Mouse (Mus musculus) stomach, embryonic 15.5 days (tissue): ENCODE data around the gene Tmtc2. TPM values are rescaled to one million over a fixed set of nuclear protein-coding genes. Genes with fewer than 3 reads are reported as not detected.

Experiments used
- ATAC-seq: fragments of 200-750 bp; cut with Nextera tagmentation; 2 replicates; pipeline ENCODE4 v1.8.0; 2017; ENCODE audit warnings: low read depth, moderate number of reproducible peaks, moderate TSS enrichment; ENCODE audit not compliant: insufficient read depth, low FRiP score
- H3K27ac ChIP-seq: fragments of 300-500 bp; sonication (generic); 2 replicates; pipeline ENCODE4 v1.5.1; 2015; ENCODE audit warnings: mild to moderate bottlenecking, inconsistent platforms
- H3K27me3 ChIP-seq: fragments of 300-500 bp; sonication (generic); replicated peaks from 2 replicates; pipeline ENCODE4 v1.6.1; 2015; ENCODE audit warnings: inconsistent platforms
- H3K36me3 ChIP-seq: fragments of 300-500 bp; sonication (generic); 2 replicates; pipeline ENCODE4 v1.6.1; 2015; ENCODE audit warnings: inconsistent platforms
- H3K4me1 ChIP-seq: fragments of 300-500 bp; sonication (generic); 2 replicates; pipeline ENCODE4 v1.6.1; 2015; ENCODE audit warnings: inconsistent platforms
- H3K4me2 ChIP-seq: fragments of 300-500 bp; sonication (generic); 2 replicates; pipeline ENCODE4 v1.6.1; 2015; ENCODE audit warnings: mild to moderate bottlenecking, inconsistent platforms
- H3K4me3 ChIP-seq: fragments of 300-500 bp; sonication (generic); replicated peaks from 2 replicates; pipeline ENCODE4 v1.5.1; 2015; ENCODE audit warnings: inconsistent platforms
- H3K9ac ChIP-seq: fragments of 300-500 bp; sonication (generic); 2 replicates; pipeline ENCODE4 v1.6.1; 2015; ENCODE audit warnings: inconsistent platforms
- H3K9me3 ChIP-seq: fragments of 300-500 bp; sonication (generic); 2 replicates; pipeline ENCODE4 v1.6.1; 2016; ENCODE audit warnings: inconsistent platforms
- WGBS: fragments of 180-500 bp; shearing (Covaris S2); methylation state at CpG from one replicate; pipeline ENCODE4 v1.1.7; 2015; 5-methylcytosine and 5-hydroxymethylcytosine counted together
- polyA plus RNA-seq: library from polyadenylated mRNA; unstranded; fragments of >200 nt; fragmentation: Nextera tagmentation; extraction: Ambion mirVana; gene quantifications from 2 replicates; pipeline ENCODE4 v1.2.1, GENCODE M21; 2015

Tmtc2 gene
- polyA plus RNA-seq, 1 experiment from 2014 or later, result 12.2 TPM

DNA sequence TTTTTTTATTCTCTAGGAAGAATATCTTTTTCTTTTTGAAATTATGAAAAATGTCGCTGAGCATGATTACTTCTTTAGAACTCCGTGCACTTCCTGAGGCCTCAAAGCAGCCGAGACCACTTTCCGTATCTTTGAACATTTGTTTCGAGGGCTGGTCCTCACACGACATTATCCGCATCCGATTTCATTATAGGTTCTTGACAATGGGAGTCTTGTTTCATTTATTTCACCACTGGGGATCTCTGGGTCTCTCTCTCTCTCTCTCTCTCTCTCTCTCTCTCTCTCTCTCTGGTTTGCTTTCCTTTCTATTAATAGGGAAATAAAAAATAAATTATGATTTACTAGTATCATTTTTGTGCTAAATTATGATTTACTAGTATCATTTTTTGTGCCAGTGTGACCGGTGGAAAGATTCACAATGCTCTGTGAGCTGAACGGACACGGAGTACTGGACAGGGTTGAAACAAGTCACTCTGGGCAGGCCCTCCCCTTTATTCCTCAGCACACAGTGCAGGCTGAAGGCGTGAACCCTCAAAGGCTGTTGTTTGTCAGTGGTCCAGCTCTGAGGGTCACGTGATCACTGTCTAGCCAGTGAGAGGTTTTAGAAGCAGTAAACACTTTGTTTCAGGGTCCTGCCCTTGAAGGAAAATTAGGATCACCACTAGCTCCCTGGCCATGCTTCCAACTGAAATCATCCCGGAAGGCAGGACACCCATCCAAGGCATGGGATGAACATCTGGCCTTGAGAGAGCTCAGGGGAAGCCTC, 84.1 kb downstream of the Tmtc2 start:
- H3K9me3 ChIP-seq, result no peaks in the 10 kb centered on the region
- H3K27ac ChIP-seq, result no peak overlapping the region
- no peaks in the 10 kb centered on the region for H3K27me3 ChIP-seq
- no peak overlapping the region for H3K4me2 ChIP-seq
- ATAC-seq, result no peak
- H3K36me3 ChIP-seq, result 0 out of 2 replicates have a peak, but pooled peaks cover 3% of the 10 kb centered on the region
- no peaks in the 10 kb centered on the region for H3K4me1 ChIP-seq
- H3K4me3 ChIP-seq, result no peak overlapping the region
- H3K9ac ChIP-seq, result no peak overlapping the region
- 79% methylated on average over 14 of the region's 14 CpGs for WGBS

DNA sequence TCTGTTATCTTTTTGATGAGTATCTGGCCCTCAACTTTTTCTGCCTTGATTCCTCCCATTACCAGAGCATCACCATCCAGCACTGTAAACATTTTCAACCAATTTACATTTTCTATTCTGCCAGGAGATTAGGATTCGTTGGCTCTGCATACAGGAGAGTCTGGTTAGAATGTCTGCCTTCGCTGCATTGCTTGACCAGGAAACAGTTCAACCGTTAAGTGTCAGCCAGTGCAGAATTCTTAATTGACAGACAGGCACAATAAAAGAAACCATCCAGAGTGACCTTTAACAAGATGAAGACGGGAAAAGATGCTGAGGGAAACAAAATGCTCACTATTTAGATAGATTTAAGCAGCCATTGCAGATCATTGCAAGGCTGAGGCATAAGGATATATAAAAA, 87.3 kb downstream of the Tmtc2 start:
- no peak for ATAC-seq
- H3K27ac ChIP-seq, result no peak overlapping the region
- H3K4me1 ChIP-seq, result no peaks in the 10 kb centered on the region
- H3K36me3 ChIP-seq, result 0 out of 2 replicates have a peak, but pooled peaks cover 3% of the 10 kb centered on the region
- WGBS, result 48% methylated on average over 4 of the region's 4 CpGs
- no peaks in the 10 kb centered on the region for H3K27me3 ChIP-seq
- no peak overlapping the region for H3K4me2 ChIP-seq
- no peak overlapping the region for H3K9ac ChIP-seq
- no peaks in the 10 kb centered on the region for H3K9me3 ChIP-seq
- H3K4me3 ChIP-seq, result no peak overlapping the region

GRCm38 (mm10) chr10:105484355-105485094, 89.7 kb downstream of the Tmtc2 start:
- Histone ChIP-seq H3K9me3 (no peaks in the 10 kb centered on the region), H3K27me3 (no peaks in the 10 kb centered on the region), H3K4me3 (no peak overlapping the region), H3K4me1 (no peaks in the 10 kb centered on the region), H3K9ac (no peak overlapping the region), H3K36me3 (no peaks in the 10 kb centered on the region), H3K27ac (no peak overlapping the region), H3K4me2 (no peak overlapping the region)
- ATAC-seq, result no peak
- WGBS, result 73% methylated on average over 2 of the region's 2 CpGs

GRCm38 (mm10) chr10:105479771-105480170, 94.5 kb downstream of the Tmtc2 start:
- no peaks in the 10 kb centered on the region for H3K4me1 ChIP-seq
- H3K4me2 ChIP-seq, result no peak overlapping the region
- WGBS, result 66% methylated on average over 11 of the region's 11 CpGs
- no peak for ATAC-seq
- no peak overlapping the region for H3K27ac ChIP-seq
- no peaks in the 10 kb centered on the region for H3K36me3 ChIP-seq
- H3K9me3 ChIP-seq, result no peaks in the 10 kb centered on the region
- H3K9ac ChIP-seq, result no peak overlapping the region
- H3K4me3 ChIP-seq, result no peak overlapping the region
- no peaks in the 10 kb centered on the region for H3K27me3 ChIP-seq

- no peak overlapping the region for H3K9ac ChIP-seq
- H3K4me3 ChIP-seq, result no peak overlapping the region
- H3K27me3 ChIP-seq, result no peaks in the 10 kb centered on the region
- WGBS, result 85% methylated on average over 18 of the region's 18 CpGs
- no peak for ATAC-seq
- H3K4me1 ChIP-seq, result no peaks in the 10 kb centered on the region
- H3K4me2 ChIP-seq, result no peak overlapping the region
- H3K36me3 ChIP-seq, result no peaks in the 10 kb centered on the region
- no peaks in the 10 kb centered on the region for H3K9me3 ChIP-seq
- no peak overlapping the region for H3K27ac ChIP-seq
Observed at GRCm38 (mm10) chr10:105477623-105478238, 96.5 kb downstream of the Tmtc2 start.

DNA sequence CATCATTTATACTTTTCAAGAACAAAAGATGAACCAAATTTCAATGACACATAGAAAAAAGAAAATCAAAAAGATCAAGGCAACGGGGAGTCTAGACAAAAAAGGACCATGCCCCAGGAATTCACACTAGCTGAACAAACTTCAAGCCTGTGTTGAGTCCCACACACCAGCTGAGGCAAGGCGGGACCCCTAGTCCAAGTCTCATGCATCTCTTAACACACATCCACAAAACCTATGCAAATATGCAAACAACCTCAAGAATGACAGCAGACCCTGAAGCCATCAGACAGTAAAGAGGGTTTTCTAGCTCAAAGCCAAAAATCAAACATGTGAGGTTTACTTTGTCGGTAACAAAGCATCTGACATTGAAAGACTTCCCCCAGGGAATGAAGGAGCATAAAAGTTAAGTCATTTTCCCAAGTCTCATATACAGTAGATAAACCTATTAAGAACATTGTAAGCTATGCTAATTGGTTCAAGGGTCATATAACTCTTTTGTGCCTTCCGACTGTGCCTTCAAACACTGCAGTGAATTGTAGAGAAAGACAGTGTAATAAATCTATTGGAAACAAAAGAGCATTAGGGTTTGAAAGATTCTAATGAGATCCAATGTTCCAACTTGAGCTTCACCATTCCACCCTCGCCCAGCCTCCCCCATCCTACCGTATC, 100.0 kb downstream of the Tmtc2 start:
- no peaks in the 10 kb centered on the region for H3K27me3 ChIP-seq
- no peak overlapping the region for H3K4me2 ChIP-seq
- no peak overlapping the region for H3K4me3 ChIP-seq
- WGBS, result 76% methylated on average over 6 of the region's 6 CpGs
- no peaks in the 10 kb centered on the region for H3K9me3 ChIP-seq
- no peak overlapping the region for H3K27ac ChIP-seq
- H3K36me3 ChIP-seq, result no peaks in the 10 kb centered on the region
- no peak for ATAC-seq
- no peak overlapping the region for H3K9ac ChIP-seq
- H3K4me1 ChIP-seq, result no peaks in the 10 kb centered on the region

- no peak overlapping the region for H3K4me3 ChIP-seq
- no peaks in the 10 kb centered on the region for H3K4me1 ChIP-seq
- H3K9ac ChIP-seq, result no peak overlapping the region
- H3K4me2 ChIP-seq, result no peak overlapping the region
- ATAC-seq, result no peak
- H3K9me3 ChIP-seq, result no peaks in the 10 kb centered on the region
- 92% methylated on average over 4 of the region's 4 CpGs for WGBS
- no peaks in the 10 kb centered on the region for H3K36me3 ChIP-seq
- no peak overlapping the region for H3K27ac ChIP-seq
- H3K27me3 ChIP-seq, result no peaks in the 10 kb centered on the region
Observed at GRCm38 (mm10) chr10:105464378-105464777, 109.9 kb downstream of the Tmtc2 start.

DNA sequence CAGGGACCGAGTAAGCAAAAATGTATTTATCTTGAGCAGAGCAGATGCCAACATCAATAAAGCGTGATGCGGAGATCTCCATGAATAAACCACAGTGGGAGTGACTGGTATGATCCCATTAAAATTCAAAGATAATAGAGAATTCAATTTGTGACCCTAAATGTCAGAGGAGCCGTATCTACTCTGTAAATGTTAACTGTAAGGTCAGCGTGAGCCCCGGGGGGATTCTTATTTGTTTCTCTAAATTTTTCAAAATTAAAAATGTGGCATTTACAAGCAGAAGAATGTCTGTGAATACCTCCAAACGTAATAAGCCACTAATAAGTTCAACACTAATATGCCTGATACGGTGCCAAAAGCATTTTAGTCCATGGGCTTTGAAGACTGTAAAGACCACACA, 120.8 kb downstream of the Tmtc2 start:
- H3K4me3 ChIP-seq, result no peak overlapping the region
- no peak for ATAC-seq
- no peaks in the 10 kb centered on the region for H3K27me3 ChIP-seq
- H3K27ac ChIP-seq, result no peak overlapping the region
- no peak overlapping the region for H3K4me2 ChIP-seq
- H3K9me3 ChIP-seq, result no peaks in the 10 kb centered on the region
- H3K9ac ChIP-seq, result no peak overlapping the region
- no peaks in the 10 kb centered on the region for H3K36me3 ChIP-seq
- WGBS, result 80% methylated on average over 8 of the region's 8 CpGs
- no peaks in the 10 kb centered on the region for H3K4me1 ChIP-seq

GRCm38 (mm10) chr10:105447191-105447590, 127.1 kb downstream of the Tmtc2 start:
- H3K4me1 ChIP-seq, result no peaks in the 10 kb centered on the region
- no peaks in the 10 kb centered on the region for H3K27me3 ChIP-seq
- 93% methylated on average over 2 of the region's 2 CpGs for WGBS
- H3K27ac ChIP-seq, result no peak overlapping the region
- ATAC-seq, result no peak
- no peak overlapping the region for H3K4me3 ChIP-seq
- H3K9ac ChIP-seq, result no peak overlapping the region
- no peak overlapping the region for H3K4me2 ChIP-seq
- no peaks in the 10 kb centered on the region for H3K9me3 ChIP-seq
- no peaks in the 10 kb centered on the region for H3K36me3 ChIP-seq

DNA sequence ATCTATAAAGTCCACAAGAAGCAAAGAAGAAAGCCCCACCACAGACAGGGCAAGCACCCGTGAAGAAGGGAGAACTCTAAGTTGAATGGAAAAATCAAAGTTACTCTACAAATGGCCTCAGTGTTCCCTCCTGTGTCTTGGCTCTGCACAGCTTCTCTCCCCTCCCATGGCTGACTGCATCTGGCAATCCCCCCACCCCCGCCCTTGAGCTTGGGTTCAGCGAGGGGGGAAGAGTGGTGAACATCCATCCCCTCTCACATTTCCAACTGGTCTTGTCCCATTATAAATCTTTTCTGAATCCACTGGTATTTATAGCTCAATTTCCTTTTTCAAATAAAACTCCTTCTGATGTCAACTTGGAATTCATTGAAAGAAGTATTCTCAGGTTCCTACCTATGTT, 129.9 kb downstream of the Tmtc2 start:
- no peaks in the 10 kb centered on the region for H3K27me3 ChIP-seq
- H3K9me3 ChIP-seq, result no peaks in the 10 kb centered on the region
- H3K4me2 ChIP-seq, result no peak overlapping the region
- no peaks in the 10 kb centered on the region for H3K36me3 ChIP-seq
- no peak overlapping the region for H3K27ac ChIP-seq
- no peaks in the 10 kb centered on the region for H3K4me1 ChIP-seq
- no peak overlapping the region for H3K4me3 ChIP-seq
- no peak for ATAC-seq
- H3K9ac ChIP-seq, result no peak overlapping the region
- 79% methylated on average over 3 of the region's 3 CpGs for WGBS

- no peak for ATAC-seq
- WGBS, result 54% methylated on average over 5 of the region's 5 CpGs
- Histone ChIP-seq H3K27ac (no peak overlapping the region), H3K9me3 (no peaks in the 10 kb centered on the region), H3K27me3 (no peaks in the 10 kb centered on the region), H3K4me1 (no peaks in the 10 kb centered on the region), H3K36me3 (no peaks in the 10 kb centered on the region), H3K4me3 (no peak overlapping the region), H3K9ac (no peak overlapping the region), H3K4me2 (no peak overlapping the region)
Observed at GRCm38 (mm10) chr10:105434879-105435278, 139.4 kb downstream of the Tmtc2 start.

GRCm38 (mm10) chr10:105430885-105431284, 143.4 kb downstream of the Tmtc2 start:
- H3K27me3 ChIP-seq, result no peaks in the 10 kb centered on the region
- ATAC-seq, result no peak
- 63% methylated on average over 3 of the region's 3 CpGs for WGBS
- H3K27ac ChIP-seq, result no peak overlapping the region
- H3K9ac ChIP-seq, result no peak overlapping the region
- no peaks in the 10 kb centered on the region for H3K9me3 ChIP-seq
- H3K4me2 ChIP-seq, result no peak overlapping the region
- H3K4me1 ChIP-seq, result no peaks in the 10 kb centered on the region
- no peak overlapping the region for H3K4me3 ChIP-seq
- no peaks in the 10 kb centered on the region for H3K36me3 ChIP-seq
